Mouse (Mus musculus) kidney, adult 2 months (tissue): ENCODE data around the gene Ssr2.

Source experiments
- CTCF ChIP-seq: fragments of 200-500 bp; conservative IDR thresholded peaks from 2 replicates; pipeline ENCODE4 v1.5.1; 2011; ENCODE audit warnings: low read depth, mild to moderate bottlenecking, control low read depth, low read length, moderate library complexity, mixed read lengths; ENCODE audit not compliant: insufficient read depth, insufficient read length
- POLR2A ChIP-seq: fragments of 200-500 bp; IDR thresholded peaks from one replicate; pipeline ENCODE4 v1.6.1; 2011; ENCODE audit warnings: low read depth, low read length, control low read depth

- TF ChIP-seq POLR2A (no peak), CTCF (no peak)
Measured at GRCm38 (mm10) chr3:88529204-88530000, 46.3 kb upstream of the Ssr2 start.
